Mouse (Mus musculus) olfactory bulb, adult 2 months (tissue): ENCODE measurements around the gene Gabarapl1.

Source experiments
- CTCF ChIP-seq: fragments of 200-500 bp; IDR thresholded peaks from 2 replicates; pipeline ENCODE4 v1.5.1; 2012; ENCODE audit warnings: low read depth, mild to moderate bottlenecking, low read length, moderate library complexity; ENCODE audit not compliant: insufficient read depth
- POLR2A ChIP-seq: fragments of 200-500 bp; IDR thresholded peaks from 2 replicates; pipeline ENCODE4 v1.6.1; 2012; ENCODE audit warnings: mild to moderate bottlenecking, low read depth, low read length, moderate library complexity; ENCODE audit not compliant: insufficient read depth

- TF ChIP-seq POLR2A: no peak
- TF ChIP-seq CTCF: no peak
These were observed 1.7 kb downstream of the Gabarapl1 start for GRCm38 (mm10) chr6:129534627-129535190.
